Mouse (Mus musculus): ENCODE measurements around the gene Dph1.

The Dph1 gene

DNA sequence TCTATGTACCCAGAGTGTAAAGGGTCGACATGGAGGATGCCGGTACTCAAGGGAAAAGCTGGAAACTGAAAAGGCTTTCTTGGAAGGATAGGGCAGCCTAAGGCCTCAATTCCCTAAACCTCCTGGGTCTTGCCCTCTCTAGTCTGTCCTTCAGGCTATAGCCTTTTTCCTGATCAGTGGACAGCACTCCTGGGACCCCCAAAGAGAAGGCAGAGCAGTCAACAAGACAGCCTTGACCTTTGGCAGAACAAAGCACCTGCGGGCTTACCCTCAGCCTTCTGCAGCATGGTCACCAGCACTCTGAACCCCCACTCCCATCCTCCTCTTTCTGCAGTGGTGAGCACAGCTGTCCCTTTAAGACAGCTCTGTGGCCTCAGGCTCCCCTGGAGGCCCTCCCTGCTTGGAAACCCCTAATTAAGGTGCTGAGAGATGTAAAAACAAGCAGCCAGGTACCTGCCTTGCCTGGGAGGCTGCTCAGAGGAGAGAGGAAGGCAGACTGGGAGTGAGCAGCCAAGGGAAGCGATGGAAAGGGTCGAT is at the start of gene Dph1:
Gene Dph1, minus strand, starts transcription at position 337 of the 537 bp plus-strand sequence.
- DNase-seq (ENCODE audit: low read depth, low spot score): no peak

DNA sequence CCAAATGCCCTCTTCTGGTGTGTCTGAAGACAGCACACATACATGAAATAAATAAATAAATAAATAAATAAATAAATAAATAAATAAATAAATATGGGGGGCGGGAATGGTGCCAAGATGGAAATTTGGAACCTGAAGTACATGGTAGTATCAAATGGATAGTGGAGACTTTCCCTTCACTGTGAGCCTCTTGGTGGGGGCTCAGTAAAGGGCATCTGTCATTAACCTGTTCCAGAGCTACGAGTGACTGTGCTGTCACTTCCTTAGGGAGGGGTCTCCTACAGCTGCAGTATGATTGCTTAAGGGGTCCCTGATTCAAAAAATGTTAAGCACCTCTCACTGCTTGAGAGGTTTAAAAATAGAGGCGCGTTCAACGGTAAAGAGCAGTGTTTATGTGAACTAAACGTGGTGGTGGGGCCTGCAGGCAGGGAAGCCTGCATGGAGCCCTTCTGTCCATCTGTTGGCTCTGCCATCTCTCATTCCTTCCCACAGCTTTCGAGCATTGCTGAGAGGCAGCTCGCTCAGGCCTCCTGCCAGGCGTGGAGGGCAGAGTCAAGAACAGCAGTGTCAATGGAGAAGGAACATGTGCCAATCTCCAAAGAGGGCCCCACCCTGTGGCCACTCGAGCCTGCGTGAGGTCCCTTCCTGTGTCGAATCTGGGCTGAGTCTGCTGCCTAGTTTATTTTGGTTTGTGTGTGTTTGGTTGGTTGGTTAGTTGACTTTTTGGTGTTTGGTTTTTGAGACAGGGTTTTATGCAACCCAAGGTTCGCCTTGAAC is 49.3 kb upstream of the Dph1 start:
- DNase-seq (ENCODE audit: low read depth, low spot score): no peak

DNA sequence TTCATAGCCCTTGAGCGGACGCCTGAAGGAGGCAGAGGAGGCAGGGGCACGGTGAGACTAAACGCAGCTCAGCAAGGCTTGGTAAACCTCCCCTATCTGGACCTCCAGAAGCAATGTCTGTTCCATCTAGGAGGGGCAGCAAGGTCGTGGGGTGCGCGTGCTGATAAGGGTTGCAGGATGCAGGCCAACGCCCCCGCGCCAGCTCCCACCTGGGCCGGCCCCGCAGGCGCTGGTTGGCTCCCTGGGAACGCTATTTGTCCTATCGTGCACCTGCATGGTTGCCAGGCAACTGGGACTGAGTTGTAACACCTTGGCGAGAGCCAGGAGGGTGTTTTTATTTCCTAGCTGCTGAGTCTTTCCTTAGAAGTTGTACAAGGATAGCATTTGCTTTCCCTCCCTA is 43.7 kb upstream of the Dph1 start:
- DNase-seq (ENCODE audit: low read depth, low spot score): peak; percentile 62

GRCm38 (mm10) chr11:75232434-75232833 is 41.4 kb upstream of the Dph1 start:
- DNase-seq (ENCODE audit: low read depth, low spot score): no peak

- peak; percentile 92 for DNase-seq (ENCODE audit: low read depth, low spot score)
These were observed 40.7 kb upstream of the Dph1 start for GRCm38 (mm10) chr11:75231756-75232155.

DNA sequence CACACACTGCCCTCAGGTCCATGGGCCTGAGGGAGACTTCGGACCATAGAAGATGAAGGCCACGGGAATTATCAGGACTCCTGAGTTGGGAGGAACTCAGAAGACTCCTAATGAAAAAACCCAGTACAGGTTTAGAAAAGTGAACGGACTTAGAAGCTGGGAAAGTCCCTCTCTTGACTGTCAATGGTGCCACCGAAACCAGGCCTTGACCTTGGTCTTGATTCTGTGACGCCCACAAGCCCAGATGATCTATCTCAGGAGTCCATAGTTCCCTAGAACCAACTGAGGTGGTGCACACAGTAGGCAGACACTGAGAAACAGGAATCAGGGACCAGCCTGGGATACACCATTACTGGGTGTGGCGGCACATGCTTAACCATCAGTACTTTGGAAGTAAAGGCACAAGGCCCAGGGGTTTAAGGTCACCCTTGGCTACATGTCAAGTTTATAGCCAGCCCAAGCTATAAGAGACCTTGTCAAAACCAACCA is 39.3 kb upstream of the Dph1 start:
- no peak for DNase-seq (ENCODE audit: low read depth, low spot score)

DNA sequence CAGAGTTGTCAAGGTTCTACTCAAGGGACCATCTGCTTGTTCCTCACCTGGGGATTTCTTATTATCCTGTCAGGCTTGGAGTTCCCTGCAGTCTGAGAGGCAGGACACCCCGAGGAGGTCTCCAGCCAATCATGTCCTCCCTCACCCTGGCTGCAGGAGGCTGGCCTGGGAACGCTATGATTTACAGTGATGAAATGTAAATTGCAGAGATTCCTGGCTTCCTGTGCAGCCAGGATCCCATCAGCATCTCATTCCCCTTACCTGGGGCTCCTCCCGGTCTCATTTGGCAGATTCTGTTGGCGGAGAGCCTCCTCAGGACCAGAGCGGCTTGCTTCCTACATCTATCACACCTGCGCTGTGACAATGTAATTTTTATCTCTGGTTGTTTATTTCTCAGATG is 38.2 kb upstream of the Dph1 start:
- DNase-seq (ENCODE audit: low read depth, low spot score): no peak

- no peak for DNase-seq (ENCODE audit: low read depth, low spot score)
These were observed 36.6 kb upstream of the Dph1 start for GRCm38 (mm10) chr11:75227632-75228031.

DNA sequence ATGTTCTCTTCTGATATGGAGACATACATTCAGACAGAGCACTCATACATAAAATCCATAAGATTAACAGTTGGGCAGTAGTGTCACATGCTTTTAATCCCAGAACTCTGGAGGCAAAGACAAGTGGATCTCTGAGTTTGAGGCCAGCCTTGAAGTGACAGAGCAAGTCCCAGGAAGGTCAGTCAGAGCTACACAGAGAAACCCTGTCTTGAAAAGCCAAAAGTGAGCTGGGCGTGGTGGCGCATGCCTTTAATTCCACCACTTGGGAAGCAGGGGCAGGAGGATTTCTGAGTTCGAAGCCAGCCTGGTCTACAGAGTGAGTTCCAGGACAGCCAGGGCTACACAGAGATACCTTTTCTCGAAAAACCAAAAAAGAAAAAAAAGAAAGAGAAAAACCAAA is 33.8 kb upstream of the Dph1 start:
- peak; percentile 63 for DNase-seq (ENCODE audit: low read depth, low spot score)

GRCm38 (mm10) chr11:75224062-75224461 is 33.0 kb upstream of the Dph1 start:
- no peak for DNase-seq (ENCODE audit: low read depth, low spot score)

DNA sequence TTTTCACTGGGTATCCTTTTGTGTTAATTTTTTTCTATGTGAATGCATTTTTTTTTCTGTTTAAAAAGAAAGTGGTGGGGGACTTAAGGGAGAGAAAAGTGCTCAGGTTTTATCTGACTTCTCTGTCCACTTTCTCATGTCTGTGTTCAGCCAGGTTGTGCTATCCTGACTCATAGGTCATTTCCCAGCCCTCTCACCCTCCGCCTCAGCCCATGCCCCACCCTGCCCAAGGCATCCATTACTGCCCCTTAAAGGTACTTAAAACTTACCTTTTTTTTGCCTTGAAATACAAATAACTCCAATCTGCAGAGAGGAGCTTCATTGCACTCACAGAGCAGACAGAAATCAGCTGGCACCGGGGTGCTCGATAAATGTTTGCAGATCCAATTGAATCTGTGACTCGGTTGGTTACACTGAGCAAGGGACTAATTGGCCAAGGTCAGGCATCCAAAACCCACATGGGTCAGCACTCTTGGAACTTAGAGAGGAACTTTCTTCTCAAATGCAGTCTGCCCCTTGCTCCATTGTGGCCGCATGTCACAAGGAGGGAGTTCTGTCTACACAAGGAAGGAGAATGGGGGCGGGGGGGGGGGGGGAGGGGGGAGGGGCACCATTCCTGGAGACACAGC is 29.6 kb upstream of the Dph1 start:
- no peak for DNase-seq (ENCODE audit: low read depth, low spot score)

DNA sequence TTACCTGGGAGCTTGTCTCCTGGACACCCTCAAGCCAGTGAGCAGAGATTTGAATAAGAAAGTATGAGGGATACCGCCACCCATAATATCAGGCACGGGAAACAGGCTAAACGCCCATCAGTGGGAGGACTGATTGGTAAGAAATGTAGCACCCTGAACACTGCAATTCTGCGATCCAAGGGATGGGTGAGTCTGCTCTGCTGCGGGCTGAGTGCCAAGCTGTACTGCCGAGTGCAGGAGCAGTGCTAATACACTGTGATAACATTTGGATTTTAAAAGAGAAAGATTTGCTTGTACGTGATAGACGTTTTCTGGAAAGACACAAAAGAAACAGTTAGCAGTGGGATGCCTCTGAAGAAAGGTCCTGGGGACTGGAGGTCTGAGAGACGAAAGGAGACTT is 29.1 kb upstream of the Dph1 start:
- no peak for DNase-seq (ENCODE audit: low read depth, low spot score)

- peak; percentile 68 for DNase-seq (ENCODE audit: low read depth, low spot score)
These were observed 23.3 kb upstream of the Dph1 start for GRCm38 (mm10) chr11:75214081-75214950.

GRCm38 (mm10) chr11:75213372-75214080 is 22.5 kb upstream of the Dph1 start:
- peak; percentile 50 for DNase-seq (ENCODE audit: low read depth, low spot score)

GRCm38 (mm10) chr11:75212876-75213275 is 21.8 kb upstream of the Dph1 start:
- DNase-seq (ENCODE audit: low read depth, low spot score): no peak

- no peak for DNase-seq (ENCODE audit: low read depth, low spot score)
These were observed 21.1 kb upstream of the Dph1 start for GRCm38 (mm10) chr11:75212031-75212667.

DNA sequence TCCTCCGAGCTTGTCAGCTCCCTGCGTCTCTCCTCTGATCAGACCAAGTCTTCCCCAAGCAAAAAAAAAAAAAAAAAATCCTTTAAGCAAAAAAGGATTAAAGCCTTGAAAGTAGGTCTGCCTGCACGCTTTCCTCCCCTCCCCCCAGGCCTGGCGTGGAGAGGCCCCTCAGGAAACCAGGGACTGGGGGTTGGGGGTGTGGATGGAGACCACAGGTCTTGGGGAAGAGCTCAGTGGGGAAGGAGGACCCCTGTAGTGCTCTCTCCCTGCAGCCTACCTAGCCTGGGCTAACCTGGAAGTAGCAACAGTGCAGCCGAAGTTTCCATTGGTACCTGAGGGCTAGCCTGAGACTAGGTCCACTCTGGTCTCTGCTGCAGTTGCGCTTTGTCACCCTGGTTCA is 19.7 kb upstream of the Dph1 start:
- no peak for DNase-seq (ENCODE audit: low read depth, low spot score)

- no peak for DNase-seq (ENCODE audit: low read depth, low spot score)
These were observed 19.1 kb upstream of the Dph1 start for GRCm38 (mm10) chr11:75210093-75210492.

DNA sequence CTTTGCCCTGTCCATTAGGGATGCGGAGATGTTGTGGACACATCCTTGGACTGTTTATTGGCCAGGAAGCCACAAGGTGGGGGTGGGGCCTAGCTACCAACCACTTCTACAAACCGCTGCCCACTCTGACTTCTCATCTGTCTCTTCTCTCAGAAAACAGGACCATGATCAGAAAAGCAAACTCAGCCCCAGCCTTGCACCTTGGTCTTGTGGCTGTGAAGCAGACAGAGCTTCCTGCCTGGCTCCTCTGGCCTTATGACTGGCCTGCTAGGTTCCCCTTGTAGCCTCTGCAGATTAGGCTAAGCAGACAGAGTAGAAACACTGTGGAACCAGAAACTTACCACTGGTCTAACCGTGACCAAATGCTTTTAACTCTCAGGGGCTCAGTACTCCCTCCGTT is 18.3 kb upstream of the Dph1 start:
- no peak for DNase-seq (ENCODE audit: low read depth, low spot score)

DNA sequence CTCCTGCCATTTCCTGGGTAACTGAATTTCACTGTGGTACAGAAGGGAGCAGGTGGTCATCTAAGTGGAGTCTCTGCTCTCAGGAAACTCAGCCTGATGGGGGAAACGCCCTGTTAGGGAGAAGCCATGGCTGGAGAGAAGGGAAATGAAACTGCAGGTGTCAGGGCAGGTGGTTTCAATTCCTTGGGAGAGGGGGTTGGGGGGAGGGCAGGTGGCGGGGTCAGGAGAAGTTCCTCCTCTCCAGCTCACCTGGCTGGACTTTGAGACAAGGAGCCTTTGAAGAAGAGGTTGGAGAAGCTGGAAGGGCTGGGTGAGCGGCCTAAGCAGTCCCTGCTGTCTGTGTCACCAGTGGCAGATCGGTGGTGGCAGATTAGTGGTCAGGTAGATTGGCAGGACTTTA is 15.3 kb upstream of the Dph1 start:
- DNase-seq (ENCODE audit: low read depth, low spot score): no peak

GRCm38 (mm10) chr11:75204472-75204871 is 13.4 kb upstream of the Dph1 start:
- DNase-seq (ENCODE audit: low read depth, low spot score): no peak

Measured in ZHBTc4 (cell line).